Mouse (Mus musculus) ES-Bruce4 (cell line): Measurements from ENCODE around the gene Mrpl18.

Experiments
- CTCF ChIP-seq: IDR thresholded peaks from one replicate; pipeline ENCODE4 v1.8.1; 2011; ENCODE audit warnings: low read depth, low read length
- EP300 ChIP-seq: IDR thresholded peaks from 2 replicates; pipeline ENCODE4 v1.6.1; 2011; ENCODE audit warnings: low read depth, low read length; ENCODE audit not compliant: insufficient read depth
- POLR2A ChIP-seq: IDR thresholded peaks from one replicate; pipeline ENCODE4 v1.8.1; 2011; ENCODE audit warnings: low read length; ENCODE audit not compliant: insufficient read depth

DNA sequence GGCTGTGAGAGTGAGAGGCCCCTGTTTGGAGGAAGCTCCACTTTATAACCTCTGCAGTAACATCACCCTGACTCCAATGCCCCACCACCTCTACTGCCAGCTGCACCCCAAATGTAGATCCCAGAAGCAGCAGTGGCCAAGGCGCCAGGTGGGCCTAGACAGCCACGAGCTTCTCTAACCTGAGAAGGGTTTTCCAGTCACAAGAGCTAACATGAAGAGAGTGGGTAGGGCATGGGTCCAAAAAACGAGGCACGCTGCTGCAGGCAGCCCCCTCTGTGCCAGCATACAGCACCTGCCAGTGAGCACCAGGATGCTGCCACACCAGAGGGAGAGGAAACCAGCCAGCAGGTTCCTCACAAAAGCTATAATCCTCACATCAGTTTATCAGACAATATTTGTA, 25.1 kb downstream of the Mrpl18 start:
- TF ChIP-seq CTCF: no peak
- no peak for TF ChIP-seq POLR2A
- no peak for TF ChIP-seq EP300
